Mouse (Mus musculus) thymus, adult 2 months (tissue): Measurements from ENCODE around the gene Kif1c.

Experiments
- CTCF ChIP-seq: fragments of 200-500 bp; IDR thresholded peaks from 2 replicates; pipeline ENCODE4 v1.5.1; 2012; ENCODE audit warnings: mild to moderate bottlenecking, control low read depth, low read length, moderate library complexity, borderline replicate concordance; ENCODE audit not compliant: control insufficient read depth, poor library complexity, insufficient read depth; ENCODE audit errors: extremely low read depth
- POLR2A ChIP-seq: fragments of 200-500 bp; IDR thresholded peaks from 2 replicates; pipeline ENCODE4 v1.6.1; 2012; ENCODE audit warnings: mild to moderate bottlenecking, low read length, control low read depth, moderate library complexity; ENCODE audit not compliant: control insufficient read depth, poor library complexity, insufficient read depth; ENCODE audit errors: extremely low read depth

GRCm38 (mm10) chr11:70742117-70742516 lies 41.8 kb downstream of the Kif1c start:
- TF ChIP-seq CTCF (no peak), POLR2A (no peak)
